Mouse (Mus musculus): Measurements from ENCODE around the gene Atf6b. TPM values are rescaled to one million over a fixed set of nuclear protein-coding genes. Genes with fewer than 3 reads are reported as not detected.

Gene Atf6b
- total and polyA plus RNA-seq, 2 experiments from 2014 or later = 43.7 to 86.4 TPM

- Histone ChIP-seq H3K27me3 (ENCODE audit: insufficient read depth, low read length) (peaks cover 44% of the 10 kb centered on the region), H3K4me2 (ENCODE audit: low read depth) (no peak overlapping the region), H3K9ac (no peak overlapping the region), H3K9me3 (ENCODE audit: low read length) (no peaks in the 10 kb centered on the region), H3K4me3 (ENCODE audit: low read depth, low read length) (no peak overlapping the region), H3K36me3 (ENCODE audit: insufficient read depth) (no peaks in the 10 kb centered on the region), H3K27ac (ENCODE audit: low read depth, low read length) (no peak overlapping the region), H3K4me1 (ENCODE audit: insufficient read depth) (peaks cover 4% of the 10 kb centered on the region; the same call in 1 of the 2 replicates)
- no peak for DNase-seq
- no peak for TF ChIP-seq CTCF (IDR thresholded peaks at IDR 0.05; ENCODE audit: low read depth)
- 75% methylated on average over 11 of the region's 11 CpGs for WGBS
- ATAC-seq = no peak
Observed at GRCm38 (mm10) chr17:34674524-34675204, 27.7 kb downstream of the Atf6b start.

GRCm38 (mm10) chr17:34675205-34676092 is 28.5 kb downstream of the Atf6b start:
- Histone ChIP-seq H3K27ac (ENCODE audit: low read depth, low read length) (no peak overlapping the region), H3K9me3 (ENCODE audit: low read length) (no peaks in the 10 kb centered on the region), H3K4me2 (ENCODE audit: low read depth) (no peak overlapping the region), H3K36me3 (ENCODE audit: insufficient read depth) (no peaks in the 10 kb centered on the region), H3K4me3 (ENCODE audit: low read depth, low read length) (no peak overlapping the region), H3K27me3 (ENCODE audit: insufficient read depth, low read length) (peaks cover 36% of the 10 kb centered on the region), H3K4me1 (ENCODE audit: insufficient read depth) (peaks cover 4% of the 10 kb centered on the region; the same call in 1 of the 2 replicates), H3K9ac (no peak overlapping the region)
- no peak for TF ChIP-seq CTCF (IDR thresholded peaks at IDR 0.05; ENCODE audit: low read depth)
- DNase-seq (no peak), ATAC-seq (no peak)
- 76% methylated on average over 13 of the region's 13 CpGs for WGBS

- H3K9ac ChIP-seq = no peak overlapping the region
- no peak for DNase-seq
- no peak for ATAC-seq
- 66% methylated on average over 6 of the region's 6 CpGs for WGBS
- H3K9me3 ChIP-seq (ENCODE audit: low read length) = no peaks in the 10 kb centered on the region
- no peak overlapping the region for H3K4me3 ChIP-seq (ENCODE audit: low read depth, low read length)
- no peaks in the 10 kb centered on the region for H3K36me3 ChIP-seq (ENCODE audit: insufficient read depth)
- peaks cover 4% of the 10 kb centered on the region; the same call in 1 of the 2 replicates for H3K4me1 ChIP-seq (ENCODE audit: insufficient read depth)
- no peak overlapping the region for H3K4me2 ChIP-seq (ENCODE audit: low read depth)
- peaks cover 29% of the 10 kb centered on the region for H3K27me3 ChIP-seq (ENCODE audit: insufficient read depth, low read length)
- H3K27ac ChIP-seq (ENCODE audit: low read depth, low read length) = no peak overlapping the region
- TF ChIP-seq CTCF (IDR thresholded peaks at IDR 0.05; ENCODE audit: low read depth) = no peak
Observed at GRCm38 (mm10) chr17:34676093-34676460, 29.1 kb downstream of the Atf6b start.

GRCm38 (mm10) chr17:34676671-34677070 is 29.7 kb downstream of the Atf6b start:
- no peak for TF ChIP-seq CTCF (IDR thresholded peaks at IDR 0.05; ENCODE audit: low read depth)
- DNase-seq = no peak
- no peaks in the 10 kb centered on the region for H3K9me3 ChIP-seq (ENCODE audit: low read length)
- no peak overlapping the region for H3K4me2 ChIP-seq (ENCODE audit: low read depth)
- H3K4me1 ChIP-seq (ENCODE audit: insufficient read depth) = no peaks in the 10 kb centered on the region
- no peak overlapping the region for H3K4me3 ChIP-seq (ENCODE audit: low read depth, low read length)
- H3K9ac ChIP-seq = no peak overlapping the region
- H3K27me3 ChIP-seq (ENCODE audit: insufficient read depth, low read length) = peaks cover 24% of the 10 kb centered on the region
- 80% methylated on average over 12 of the region's 12 CpGs for WGBS
- ATAC-seq = no peak
- H3K27ac ChIP-seq (ENCODE audit: low read depth, low read length) = no peak overlapping the region
- no peaks in the 10 kb centered on the region for H3K36me3 ChIP-seq (ENCODE audit: insufficient read depth)

- Histone ChIP-seq H3K36me3 (ENCODE audit: insufficient read depth) (no peaks in the 10 kb centered on the region), H3K9ac (no peak overlapping the region), H3K27me3 (ENCODE audit: insufficient read depth, low read length) (no peaks in the 10 kb centered on the region), H3K27ac (ENCODE audit: low read depth, low read length) (no peak overlapping the region), H3K9me3 (ENCODE audit: low read length) (no peaks in the 10 kb centered on the region), H3K4me3 (ENCODE audit: low read depth, low read length) (no peak overlapping the region), H3K4me2 (ENCODE audit: low read depth) (no peak overlapping the region), H3K4me1 (ENCODE audit: insufficient read depth) (no peaks in the 10 kb centered on the region)
- DNase-seq (no peak), ATAC-seq (no peak)
- 85% methylated on average over 26 of the region's 26 CpGs for WGBS
- no peak for TF ChIP-seq CTCF (IDR thresholded peaks at IDR 0.05; ENCODE audit: low read depth)
Observed at GRCm38 (mm10) chr17:34680191-34680590, 33.2 kb downstream of the Atf6b start.

GRCm38 (mm10) chr17:34680621-34681020 is 33.7 kb downstream of the Atf6b start:
- Histone ChIP-seq H3K9ac (no peak overlapping the region), H3K9me3 (ENCODE audit: low read length) (no peaks in the 10 kb centered on the region), H3K4me1 (ENCODE audit: insufficient read depth) (no peaks in the 10 kb centered on the region), H3K27me3 (ENCODE audit: insufficient read depth, low read length) (no peaks in the 10 kb centered on the region), H3K27ac (ENCODE audit: low read depth, low read length) (no peak overlapping the region), H3K4me2 (ENCODE audit: low read depth) (no peak overlapping the region), H3K36me3 (ENCODE audit: insufficient read depth) (no peaks in the 10 kb centered on the region), H3K4me3 (ENCODE audit: low read depth, low read length) (no peak overlapping the region)
- no peak for ATAC-seq
- TF ChIP-seq CTCF (IDR thresholded peaks at IDR 0.05; ENCODE audit: low read depth) = no peak
- 71% methylated on average over 4 of the region's 4 CpGs for WGBS
- no peak for DNase-seq

- Histone ChIP-seq H3K4me3 (ENCODE audit: low read depth, low read length) (no peak overlapping the region), H3K9me3 (ENCODE audit: low read length) (no peaks in the 10 kb centered on the region), H3K4me1 (ENCODE audit: insufficient read depth) (no peaks in the 10 kb centered on the region), H3K36me3 (ENCODE audit: insufficient read depth) (no peaks in the 10 kb centered on the region), H3K27me3 (ENCODE audit: insufficient read depth, low read length) (no peaks in the 10 kb centered on the region), H3K4me2 (ENCODE audit: low read depth) (no peak overlapping the region), H3K27ac (ENCODE audit: low read depth, low read length) (no peak overlapping the region), H3K9ac (no peak overlapping the region)
- ATAC-seq (no peak), DNase-seq (no peak)
- no peak for TF ChIP-seq CTCF (IDR thresholded peaks at IDR 0.05; ENCODE audit: low read depth)
- 74% methylated on average over 17 of the region's 17 CpGs for WGBS
Observed at GRCm38 (mm10) chr17:34681132-34681571, 34.2 kb downstream of the Atf6b start.
